Mouse (Mus musculus) liver, embryonic 14.5 days (tissue): ENCODE data around the gene Miga2.

Experiments used
- CTCF ChIP-seq: IDR thresholded peaks from 2 replicates; pipeline ENCODE4 v1.5.1; 2016; ENCODE audit warnings: antibody characterized with exemption, low read depth, control low read depth
- EP300 ChIP-seq: IDR thresholded peaks from 2 replicates; pipeline ENCODE4 v1.6.1; 2016; ENCODE audit warnings: antibody characterized with exemption, low read depth

DNA sequence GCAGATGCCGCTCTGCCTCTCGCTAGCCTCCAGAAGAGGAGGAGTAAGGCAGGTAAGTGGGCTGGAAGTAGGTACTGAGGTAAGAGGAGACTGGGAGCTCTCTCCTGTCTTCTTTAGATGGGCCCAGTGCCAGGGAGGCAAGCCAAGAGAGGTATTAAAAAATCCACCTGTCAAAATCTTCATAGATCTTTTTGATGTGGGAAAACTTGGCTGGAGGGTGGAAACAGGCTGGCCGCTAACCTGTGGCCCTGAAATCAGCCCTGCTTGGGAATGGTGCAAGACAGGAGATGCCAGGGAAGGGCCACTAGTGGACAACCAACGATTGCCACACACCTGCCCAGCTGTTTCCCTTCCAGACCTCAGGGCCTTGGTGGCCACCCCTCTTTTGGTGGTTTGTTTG lies 50.1 kb downstream of the Miga2 start:
- TF ChIP-seq CTCF = no peak
- no peak for TF ChIP-seq EP300
